Mouse (Mus musculus): ENCODE data around the gene Polr2e. TPM values are rescaled to one million over a fixed set of nuclear protein-coding genes. Genes with fewer than 3 reads are reported as not detected.
A peak's percentile ranks its signal among the peaks of the same experiment; 100 is the strongest.

The Polr2e gene
- polyA plus RNA-seq, 1 experiment from 2014 or later = 115 TPM

DNA sequence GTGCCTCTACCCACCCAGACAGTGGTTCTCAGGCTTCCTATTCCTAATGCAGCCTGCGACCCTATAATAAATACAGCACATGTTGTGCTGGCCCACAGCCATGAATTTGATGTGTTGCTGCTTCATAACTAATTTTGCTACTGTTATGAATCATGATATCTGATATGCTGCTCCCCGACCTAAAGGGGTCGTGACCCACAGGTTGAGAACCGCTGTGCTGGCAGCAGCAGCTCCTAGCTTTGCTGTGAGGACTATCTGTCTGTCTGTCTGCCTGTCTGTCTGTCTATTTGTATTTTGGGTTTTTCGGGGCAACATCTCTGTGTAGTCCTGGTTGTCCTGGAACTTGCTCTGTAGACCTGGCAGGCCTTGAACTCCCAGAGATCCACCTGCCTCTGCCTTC, 15.8 kb downstream of the Polr2e start:
- no peaks in the 10 kb centered on the region for H3K9me3 ChIP-seq (replicated peaks)
- H3K4me3 ChIP-seq = no peak overlapping the region
- H3K9ac ChIP-seq = no peak overlapping the region
- no peak for ATAC-seq (replicated peaks; ENCODE audit: insufficient number of reproducible peaks, insufficient read depth, low FRiP score, low read depth)
- H3K4me1 ChIP-seq (replicated peaks) = peaks cover 21% of the 10 kb centered on the region
- no peak overlapping the region for H3K4me2 ChIP-seq
- no peak overlapping the region for H3K27ac ChIP-seq
- H3K36me3 ChIP-seq = no peaks in the 10 kb centered on the region
- no peaks in the 10 kb centered on the region for H3K27me3 ChIP-seq
- 83% methylated on average over 5 of the region's 5 CpGs for WGBS

DNA sequence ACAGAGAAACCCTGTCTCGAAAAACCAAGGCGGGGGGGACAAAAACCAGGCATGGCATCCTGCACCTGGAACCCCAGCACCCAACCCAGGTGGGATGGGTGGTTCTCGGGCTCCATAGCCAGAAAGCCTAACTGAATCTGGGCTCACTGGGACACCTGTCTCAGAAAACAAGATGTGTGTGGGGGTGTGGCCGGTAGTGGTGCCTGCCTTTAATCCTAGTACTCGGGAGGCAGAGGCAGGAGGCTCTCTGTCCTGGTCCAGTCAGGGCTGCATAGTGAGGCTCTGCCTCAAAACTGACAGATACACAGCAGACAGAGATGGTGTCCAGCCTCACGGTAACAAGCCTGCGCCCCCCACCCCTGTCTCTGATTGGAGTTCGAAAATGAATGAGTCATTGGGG, 16.8 kb downstream of the Polr2e start:
- no peak for ATAC-seq (replicated peaks; ENCODE audit: insufficient number of reproducible peaks, insufficient read depth, low FRiP score, low read depth)
- peaks cover 24% of the 10 kb centered on the region for H3K4me1 ChIP-seq (replicated peaks)
- H3K9ac ChIP-seq = no peak overlapping the region
- H3K9me3 ChIP-seq (replicated peaks) = no peaks in the 10 kb centered on the region
- H3K4me3 ChIP-seq = no peak overlapping the region
- H3K27me3 ChIP-seq = 0 out of 2 replicates have a peak, but pooled peaks cover 1% of the 10 kb centered on the region
- H3K36me3 ChIP-seq = no peaks in the 10 kb centered on the region
- 95% methylated on average over 8 of the region's 8 CpGs for WGBS
- H3K27ac ChIP-seq = no peak overlapping the region
- H3K4me2 ChIP-seq = no peak overlapping the region

DNA sequence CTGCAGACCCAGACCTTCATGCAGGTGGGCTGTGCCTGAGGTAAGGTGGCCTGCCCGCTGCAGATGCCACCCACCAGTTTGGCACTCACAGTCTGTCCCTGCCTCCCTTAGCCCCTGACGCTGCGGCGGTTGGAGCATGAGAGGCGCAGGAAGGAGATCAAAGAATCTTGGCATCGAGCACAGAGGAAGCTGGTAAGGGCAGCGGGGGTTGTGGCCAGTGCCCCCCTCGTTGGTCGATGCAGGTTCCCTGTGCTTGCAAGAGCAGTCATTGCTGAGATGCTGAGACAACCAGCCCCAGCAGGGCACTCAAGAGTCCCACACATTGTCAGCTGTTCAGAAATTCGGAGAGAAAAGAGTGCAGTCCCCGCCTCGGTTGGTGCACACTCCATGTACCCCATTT, 17.4 kb downstream of the Polr2e start:
- no peaks in the 10 kb centered on the region for H3K36me3 ChIP-seq
- H3K4me1 ChIP-seq (replicated peaks) = peaks cover 24% of the 10 kb centered on the region
- no peaks in the 10 kb centered on the region for H3K9me3 ChIP-seq (replicated peaks)
- 0 out of 2 replicates have a peak, but pooled peaks cover 3% of the 10 kb centered on the region for H3K27me3 ChIP-seq
- H3K4me2 ChIP-seq = no peak overlapping the region
- H3K4me3 ChIP-seq = no peak overlapping the region
- no peak overlapping the region for H3K27ac ChIP-seq
- ATAC-seq (replicated peaks; ENCODE audit: insufficient number of reproducible peaks, insufficient read depth, low FRiP score, low read depth) = no peak
- no peak overlapping the region for H3K9ac ChIP-seq
- WGBS = 88% methylated on average over 12 of the region's 12 CpGs

DNA sequence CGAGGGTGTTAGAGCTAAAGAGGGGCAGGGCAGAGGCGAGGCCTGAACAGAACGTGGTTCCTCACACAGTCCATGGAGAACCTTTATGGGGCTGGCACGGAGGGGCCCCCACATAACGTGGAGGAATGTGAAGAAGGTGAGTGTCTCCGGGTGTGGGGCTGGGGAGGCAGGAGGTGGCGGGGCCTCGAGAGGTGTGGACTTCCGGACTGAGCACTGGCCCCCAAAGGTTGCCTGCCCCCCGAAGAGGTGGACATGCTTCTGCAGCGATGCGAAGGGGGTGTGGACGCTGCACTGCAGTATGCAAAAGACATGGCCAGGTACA, 18.3 kb downstream of the Polr2e start:
- no peak for ATAC-seq (replicated peaks; ENCODE audit: insufficient number of reproducible peaks, insufficient read depth, low FRiP score, low read depth)
- Histone ChIP-seq H3K4me3 (no peak overlapping the region), H3K4me1 (replicated peaks) (peaks cover 24% of the 10 kb centered on the region), H3K4me2 (no peak overlapping the region), H3K36me3 (no peaks in the 10 kb centered on the region), H3K27me3 (0 out of 2 replicates have a peak, but pooled peaks cover 3% of the 10 kb centered on the region), H3K9me3 (replicated peaks) (no peaks in the 10 kb centered on the region), H3K27ac (no peak overlapping the region), H3K9ac (no peak overlapping the region)
- 86% methylated on average over 13 of the region's 13 CpGs for WGBS

DNA sequence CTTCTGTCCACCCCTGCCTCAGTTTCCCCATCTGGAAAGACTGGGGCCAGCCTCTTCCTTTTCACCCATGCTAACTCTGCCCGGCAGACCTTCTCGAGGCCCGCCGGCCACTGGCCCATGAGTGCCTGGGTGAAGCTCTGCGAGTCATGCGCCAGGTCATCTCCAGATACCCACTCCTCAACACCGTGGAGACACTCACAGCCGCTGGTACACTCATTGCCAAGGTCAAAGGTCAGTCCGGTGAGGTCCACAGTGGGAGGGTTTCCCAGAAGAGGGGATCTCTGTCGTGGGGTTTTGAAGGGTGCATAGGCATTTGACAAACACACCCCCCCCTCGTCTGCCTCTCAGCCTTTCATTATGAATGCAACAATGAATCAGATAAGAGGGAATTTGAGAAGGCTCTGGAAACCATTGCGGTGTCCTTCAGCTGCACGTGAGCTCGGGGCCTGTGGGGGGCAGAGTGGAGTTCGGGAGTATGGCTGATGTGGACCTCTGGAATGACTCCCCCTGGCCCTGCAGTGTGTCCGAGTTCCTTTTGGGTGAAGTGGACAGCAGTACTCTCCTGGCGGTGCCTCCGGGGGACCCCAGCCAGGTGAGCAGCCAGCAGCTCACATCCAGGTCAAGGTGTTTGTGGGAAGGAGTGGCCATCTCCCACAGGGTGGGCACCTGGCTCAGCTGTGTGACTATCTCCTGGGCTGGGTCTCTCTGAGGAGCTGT, 18.8 kb downstream of the Polr2e start:
- no peak overlapping the region for H3K27ac ChIP-seq
- 78% methylated on average over 18 of the region's 18 CpGs for WGBS
- H3K4me1 ChIP-seq (replicated peaks) = peaks cover 28% of the 10 kb centered on the region
- no peaks in the 10 kb centered on the region for H3K9me3 ChIP-seq (replicated peaks)
- H3K27me3 ChIP-seq = peaks cover 8% of the 10 kb centered on the region
- 0 out of 2 replicates have a peak overlapping the region, but pooled peaks have one; percentile 37 for H3K4me3 ChIP-seq
- no peak for ATAC-seq (replicated peaks; ENCODE audit: insufficient number of reproducible peaks, insufficient read depth, low FRiP score, low read depth)
- H3K4me2 ChIP-seq = no peak overlapping the region; the same call in 1 of the 2 replicates
- H3K9ac ChIP-seq = no peak overlapping the region
- no peaks in the 10 kb centered on the region for H3K36me3 ChIP-seq

DNA sequence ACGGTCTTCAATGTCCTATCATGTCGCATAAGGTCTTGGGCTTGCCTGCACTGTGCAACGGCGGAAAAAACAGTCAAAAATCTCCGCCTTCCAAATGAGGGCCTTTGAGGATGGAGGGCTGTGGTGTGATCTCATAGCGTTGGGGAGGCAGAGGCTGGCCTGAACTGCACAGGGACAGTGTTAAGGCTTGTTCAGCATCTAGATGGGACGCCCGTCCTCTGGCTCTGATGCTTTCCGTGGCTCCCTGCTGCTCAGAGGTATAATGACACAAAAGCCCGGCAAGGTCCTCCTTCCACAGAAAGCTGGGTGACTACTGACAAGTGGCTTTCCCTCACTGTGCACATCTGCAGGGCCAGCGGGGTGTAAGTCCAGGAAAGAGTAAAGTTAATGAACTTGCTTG, 19.4 kb downstream of the Polr2e start:
- Histone ChIP-seq H3K4me2 (peak overlapping the region; percentile 57), H3K27ac (peak overlapping the region; percentile 70), H3K36me3 (no peaks in the 10 kb centered on the region), H3K9me3 (replicated peaks) (no peaks in the 10 kb centered on the region), H3K27me3 (peaks cover 14% of the 10 kb centered on the region), H3K9ac (0 out of 2 replicates have a peak overlapping the region, but pooled peaks have one; percentile 14), H3K4me3 (peak overlapping the region; percentile 37), H3K4me1 (replicated peaks) (peaks cover 30% of the 10 kb centered on the region)
- ATAC-seq (replicated peaks; ENCODE audit: insufficient number of reproducible peaks, insufficient read depth, low FRiP score, low read depth) = no peak
- WGBS = 40% methylated on average over 11 of the region's 11 CpGs

DNA sequence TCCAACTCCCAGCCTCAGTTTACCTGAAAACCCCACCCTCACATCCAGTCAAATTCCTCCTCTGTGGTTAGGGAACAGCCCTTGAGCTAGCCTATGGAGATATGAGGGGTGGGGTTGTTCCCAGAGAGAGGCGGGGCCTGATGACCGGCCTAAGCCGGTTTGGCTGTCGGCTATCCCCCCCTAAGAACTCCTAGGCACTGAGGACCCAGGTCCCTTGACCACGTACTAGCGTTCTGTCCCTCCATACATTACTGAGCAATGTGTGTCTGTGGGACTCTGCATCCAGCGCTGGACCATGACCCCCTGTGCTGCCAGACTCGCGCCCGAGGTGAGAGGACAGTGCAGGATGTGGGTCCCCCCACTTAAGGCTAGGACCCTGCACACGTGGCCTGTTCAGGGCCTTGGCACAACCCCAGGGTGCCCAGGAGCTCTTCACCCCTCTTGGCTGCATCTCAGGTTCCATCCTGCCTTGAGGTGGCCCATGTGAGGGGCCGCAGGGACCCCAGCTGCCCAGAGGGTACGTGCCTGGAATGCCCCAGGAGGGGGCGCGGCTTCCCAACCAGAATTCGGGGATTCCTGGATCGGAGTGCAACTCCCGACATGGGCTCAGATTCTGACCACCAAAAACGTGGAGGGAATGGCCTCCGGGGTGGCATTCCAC, 20.0 kb downstream of the Polr2e start:
- H3K4me3 ChIP-seq = peak overlapping the region; percentile 37
- 22% methylated on average over 20 of the region's 20 CpGs for WGBS
- peak; percentile 36; the same call in 1 of the 2 replicates for ATAC-seq (replicated peaks; ENCODE audit: insufficient number of reproducible peaks, insufficient read depth, low FRiP score, low read depth)
- peak overlapping the region; percentile 70 for H3K27ac ChIP-seq
- peaks cover 20% of the 10 kb centered on the region for H3K27me3 ChIP-seq
- no peaks in the 10 kb centered on the region for H3K9me3 ChIP-seq (replicated peaks)
- H3K36me3 ChIP-seq = no peaks in the 10 kb centered on the region
- peak overlapping the region; percentile 46 for H3K9ac ChIP-seq
- peak overlapping the region; percentile 57 for H3K4me2 ChIP-seq
- peaks cover 33% of the 10 kb centered on the region for H3K4me1 ChIP-seq (replicated peaks)

DNA sequence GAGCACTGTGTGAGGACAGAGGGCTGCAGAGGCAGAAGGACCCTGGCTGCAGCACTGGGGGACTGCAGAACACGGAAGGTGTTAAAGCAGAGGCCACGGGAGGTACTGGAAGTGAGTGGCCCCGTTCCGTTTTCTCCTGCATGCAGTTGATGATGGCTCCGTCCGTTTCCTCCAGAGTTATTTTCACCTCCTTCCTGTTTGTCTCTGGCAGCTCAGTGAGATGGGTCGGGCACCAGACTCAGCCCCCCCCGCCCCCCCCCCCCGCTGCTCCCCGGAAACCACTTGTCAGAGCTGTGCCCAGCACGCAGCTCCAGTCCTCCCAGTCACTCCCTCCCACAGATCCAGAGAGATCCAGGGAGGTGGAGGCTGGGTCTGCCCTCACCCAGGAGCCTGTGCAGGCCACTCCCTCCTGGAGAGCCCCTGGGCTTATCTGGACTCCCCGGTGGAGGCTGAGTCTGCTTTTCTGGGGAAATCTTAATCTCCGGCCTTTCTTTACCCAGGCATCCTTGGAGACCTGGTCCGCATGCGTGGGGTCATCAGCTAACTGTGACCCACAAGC, 20.8 kb downstream of the Polr2e start:
- H3K9ac ChIP-seq = peak overlapping the region; percentile 46
- peaks cover 28% of the 10 kb centered on the region for H3K27me3 ChIP-seq
- H3K4me2 ChIP-seq = peak overlapping the region; percentile 57
- no peaks in the 10 kb centered on the region for H3K9me3 ChIP-seq (replicated peaks)
- no peaks in the 10 kb centered on the region for H3K36me3 ChIP-seq
- peak; percentile 48 for ATAC-seq (replicated peaks; ENCODE audit: insufficient number of reproducible peaks, insufficient read depth, low FRiP score, low read depth)
- peak overlapping the region; percentile 70 for H3K27ac ChIP-seq
- H3K4me1 ChIP-seq (replicated peaks) = peaks cover 31% of the 10 kb centered on the region
- 6% methylated on average over 11 of the region's 15 CpGs for WGBS
- peak overlapping the region; percentile 37 for H3K4me3 ChIP-seq

DNA sequence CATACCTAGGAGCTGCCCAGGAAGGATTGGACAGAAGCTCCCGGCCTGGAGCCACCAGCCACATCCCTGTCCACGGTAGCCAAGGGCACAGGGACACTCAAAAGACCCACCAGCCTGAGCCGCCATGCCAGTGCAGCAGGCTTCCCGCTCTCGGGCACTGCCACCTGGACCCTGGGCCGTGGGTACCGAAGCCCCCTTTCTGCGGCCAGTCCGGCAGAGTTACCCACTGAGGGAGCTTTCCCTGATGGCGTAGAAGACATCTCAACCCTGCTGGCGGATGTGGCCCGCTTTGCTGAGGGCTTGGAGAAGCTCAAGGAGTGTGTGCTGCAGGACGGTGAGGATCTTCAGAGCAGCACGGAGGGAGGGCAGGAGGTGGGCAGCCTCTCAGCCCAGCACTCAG, 21.8 kb downstream of the Polr2e start:
- Histone ChIP-seq H3K4me1 (replicated peaks) (peaks cover 30% of the 10 kb centered on the region), H3K9me3 (replicated peaks) (no peaks in the 10 kb centered on the region), H3K27ac (0 out of 2 replicates have a peak overlapping the region, but pooled peaks have one; percentile 20), H3K36me3 (no peaks in the 10 kb centered on the region), H3K27me3 (peaks cover 38% of the 10 kb centered on the region), H3K9ac (no peak overlapping the region), H3K4me3 (peak overlapping the region; percentile 32; the same call in 1 of the 2 replicates), H3K4me2 (peak overlapping the region; percentile 30; the same call in 1 of the 2 replicates)
- WGBS = 75% methylated on average over 14 of the region's 14 CpGs
- ATAC-seq (replicated peaks; ENCODE audit: insufficient number of reproducible peaks, insufficient read depth, low FRiP score, low read depth) = no peak

DNA sequence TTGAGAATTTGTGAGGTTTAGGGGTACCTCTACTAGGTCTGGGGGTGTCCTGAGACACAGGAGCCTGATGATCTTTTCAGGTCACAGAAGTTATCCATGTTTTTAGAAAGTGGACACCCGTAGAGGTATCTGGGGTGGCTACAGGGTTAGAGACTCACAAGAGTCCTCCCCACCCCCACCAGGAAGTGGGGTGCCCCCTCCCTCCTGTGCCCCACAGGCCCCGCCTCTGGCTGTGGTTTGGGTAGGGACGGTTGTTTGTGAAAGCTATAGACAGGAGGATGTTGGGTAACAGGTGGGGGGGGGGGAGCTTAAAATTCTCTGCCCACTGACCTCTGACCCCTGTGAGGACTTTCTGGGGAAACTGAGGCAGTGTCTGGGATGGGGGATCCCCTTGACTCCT, 22.2 kb downstream of the Polr2e start:
- ATAC-seq (replicated peaks; ENCODE audit: insufficient number of reproducible peaks, insufficient read depth, low FRiP score, low read depth) = no peak
- Histone ChIP-seq H3K27me3 (peaks cover 39% of the 10 kb centered on the region), H3K27ac (no peak overlapping the region), H3K4me2 (peak overlapping the region; percentile 30; the same call in 1 of the 2 replicates), H3K4me1 (replicated peaks) (peaks cover 30% of the 10 kb centered on the region), H3K36me3 (no peaks in the 10 kb centered on the region), H3K4me3 (peak overlapping the region; percentile 32; the same call in 1 of the 2 replicates), H3K9me3 (replicated peaks) (no peaks in the 10 kb centered on the region), H3K9ac (no peak overlapping the region)
- WGBS = 69% methylated on average over 3 of the region's 3 CpGs

DNA sequence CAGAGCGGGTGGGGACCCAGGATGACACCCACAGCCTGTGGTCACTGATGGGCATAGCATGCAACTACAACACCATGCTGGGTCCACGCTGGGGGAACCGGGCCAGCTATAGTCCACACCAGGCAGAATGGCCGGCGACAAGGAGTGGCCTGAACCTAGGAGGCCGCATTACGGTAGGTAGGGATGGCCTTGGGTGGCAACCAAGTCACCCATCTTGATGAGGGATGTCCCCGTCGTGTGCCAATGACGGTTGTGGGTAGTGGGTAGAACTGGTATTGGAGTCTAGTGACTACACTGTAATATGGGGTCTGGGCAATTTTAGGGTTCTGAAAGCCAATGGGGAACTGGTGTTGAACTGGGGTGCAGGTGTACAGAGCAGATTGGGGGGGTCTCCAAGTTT, 22.7 kb downstream of the Polr2e start:
- peak overlapping the region; percentile 32 for H3K4me3 ChIP-seq
- ATAC-seq (replicated peaks; ENCODE audit: insufficient number of reproducible peaks, insufficient read depth, low FRiP score, low read depth) = no peak
- H3K27ac ChIP-seq = peak overlapping the region; percentile 27; the same call in 1 of the 2 replicates
- 80% methylated on average over 10 of the region's 10 CpGs for WGBS
- H3K36me3 ChIP-seq = 0 out of 2 replicates have a peak, but pooled peaks cover under 1% of the 10 kb centered on the region
- no peak overlapping the region for H3K9ac ChIP-seq
- no peak overlapping the region; the same call in 1 of the 2 replicates for H3K4me2 ChIP-seq
- H3K9me3 ChIP-seq (replicated peaks) = no peaks in the 10 kb centered on the region
- H3K27me3 ChIP-seq = peaks cover 39% of the 10 kb centered on the region
- peaks cover 30% of the 10 kb centered on the region for H3K4me1 ChIP-seq (replicated peaks)

Measured in heart, embryonic 15.5 days (tissue).